Mouse (Mus musculus): ENCODE results near the gene Zdhhc19.

Gene Zdhhc19

GRCm38 (mm10) chr16:32516006-32516962 lies 20.2 kb downstream of the Zdhhc19 start:
- DNase-seq, result peak; percentile 77

- DNase-seq, result no peak
Measured at GRCm38 (mm10) chr16:32517785-32518481, 21.9 kb downstream of the Zdhhc19 start.

DNA sequence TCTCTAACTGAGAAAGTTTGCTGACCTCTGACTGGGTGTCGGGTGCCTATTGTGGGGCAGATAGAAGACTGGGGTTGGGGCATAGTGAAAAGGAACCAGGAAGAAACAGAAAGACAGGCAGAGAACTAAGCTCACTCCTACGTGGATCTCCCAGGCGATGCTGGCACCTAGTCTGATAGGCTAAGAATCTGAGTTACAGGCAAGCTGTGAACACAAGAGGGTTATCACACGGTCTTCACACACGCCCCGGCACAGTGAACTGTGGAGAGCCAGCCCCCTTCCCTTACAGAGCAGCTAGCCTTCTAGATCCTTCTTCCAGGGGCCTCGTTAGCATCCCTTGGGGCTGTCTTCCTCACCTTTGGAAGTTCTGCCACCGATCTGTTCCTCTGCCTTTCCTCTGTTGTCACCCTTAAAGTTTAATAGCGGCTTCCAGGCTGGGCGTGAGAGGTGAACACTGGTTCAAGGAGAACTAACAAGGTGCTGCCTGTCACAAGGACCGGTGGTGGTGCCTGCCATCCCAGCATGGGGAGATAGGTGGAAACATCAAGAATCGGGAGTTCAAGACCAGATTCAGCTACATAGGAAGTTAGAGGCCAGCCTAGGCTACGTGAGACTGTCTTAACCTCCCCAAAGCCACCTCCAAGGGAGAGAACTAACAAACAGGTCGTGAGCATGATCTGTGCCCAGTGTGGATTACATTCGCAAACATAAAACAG lies 23.7 kb downstream of the Zdhhc19 start:
- DNase-seq, result peak; percentile 51

DNA sequence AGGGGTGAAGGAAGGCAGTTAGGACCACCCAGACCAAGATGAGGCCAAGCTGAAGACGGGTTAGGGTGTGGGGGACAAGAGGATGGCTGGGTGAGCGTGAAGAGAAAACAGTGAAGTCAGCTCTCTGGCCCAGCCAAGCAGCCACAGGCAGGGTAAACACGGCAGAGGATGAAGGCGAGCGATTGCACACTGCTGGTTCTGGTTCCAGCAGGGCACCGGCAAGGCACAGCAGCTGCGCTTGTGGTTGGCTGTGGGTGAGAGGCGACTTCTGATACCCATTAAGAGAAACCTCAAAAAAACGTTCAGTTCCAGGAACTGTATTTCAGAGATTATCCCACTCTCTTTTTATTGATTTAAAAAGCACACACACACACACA lies 24.3 kb downstream of the Zdhhc19 start:
- peak; percentile 74 for DNase-seq

GRCm38 (mm10) chr16:32522578-32523194 lies 26.6 kb downstream of the Zdhhc19 start:
- peak; percentile 11 for DNase-seq

- DNase-seq, result peak; percentile 23
Measured at GRCm38 (mm10) chr16:32523462-32524243, 27.6 kb downstream of the Zdhhc19 start.

GRCm38 (mm10) chr16:32524244-32524615 lies 28.2 kb downstream of the Zdhhc19 start:
- DNase-seq, result peak; percentile 15

DNA sequence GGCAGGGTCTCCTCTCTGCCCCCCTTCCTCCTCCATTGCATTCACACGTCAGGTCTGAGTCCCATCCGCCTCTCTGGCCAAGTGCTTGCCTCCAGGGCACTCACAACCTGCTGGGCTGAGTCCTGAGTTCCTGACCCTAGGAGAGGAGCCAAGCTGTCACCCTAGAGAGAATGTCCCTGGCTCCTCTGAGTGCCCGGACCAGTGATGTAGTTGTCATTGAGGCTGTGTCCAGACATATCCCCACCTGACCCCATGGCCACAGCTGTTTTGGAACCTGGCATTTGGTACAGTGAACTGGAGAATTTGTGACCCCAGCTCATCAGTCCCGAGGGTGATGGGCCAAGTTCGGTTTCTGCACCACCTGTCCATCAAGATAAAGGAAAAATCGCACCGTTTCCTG lies 30.8 kb downstream of the Zdhhc19 start:
- DNase-seq, result peak; percentile 7

GRCm38 (mm10) chr16:32532878-32533826 lies 37.1 kb downstream of the Zdhhc19 start:
- no peak for DNase-seq

- no peak for DNase-seq
Measured at GRCm38 (mm10) chr16:32535157-32535751, 39.2 kb downstream of the Zdhhc19 start.

GRCm38 (mm10) chr16:32537867-32538660 lies 42.0 kb downstream of the Zdhhc19 start:
- DNase-seq, result no peak

DNA sequence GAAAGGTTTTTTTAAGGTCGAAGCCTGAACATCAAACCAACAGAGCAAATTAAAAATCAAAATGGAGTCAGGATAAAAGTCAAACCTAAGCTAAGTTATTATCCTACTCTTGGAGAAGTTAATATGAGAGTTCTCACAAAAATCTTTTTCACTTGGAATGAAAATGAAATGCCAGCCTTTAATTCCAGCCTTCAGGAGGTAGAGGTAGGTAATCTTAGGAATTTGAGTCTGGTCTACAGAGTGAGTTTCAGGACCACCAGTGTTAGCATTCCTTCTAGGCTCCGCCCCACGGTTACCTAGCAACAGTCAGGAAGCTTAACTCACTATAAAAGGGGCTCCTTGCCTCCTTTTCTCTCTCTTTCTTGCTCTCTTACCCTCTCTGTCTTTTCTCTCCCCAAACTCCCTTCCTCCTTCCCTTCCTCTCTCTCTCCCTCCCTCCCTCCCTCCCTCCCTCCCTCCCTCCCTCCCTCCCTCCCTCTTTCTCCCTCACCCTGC lies 42.7 kb downstream of the Zdhhc19 start:
- DNase-seq, result peak; percentile 71

DNA sequence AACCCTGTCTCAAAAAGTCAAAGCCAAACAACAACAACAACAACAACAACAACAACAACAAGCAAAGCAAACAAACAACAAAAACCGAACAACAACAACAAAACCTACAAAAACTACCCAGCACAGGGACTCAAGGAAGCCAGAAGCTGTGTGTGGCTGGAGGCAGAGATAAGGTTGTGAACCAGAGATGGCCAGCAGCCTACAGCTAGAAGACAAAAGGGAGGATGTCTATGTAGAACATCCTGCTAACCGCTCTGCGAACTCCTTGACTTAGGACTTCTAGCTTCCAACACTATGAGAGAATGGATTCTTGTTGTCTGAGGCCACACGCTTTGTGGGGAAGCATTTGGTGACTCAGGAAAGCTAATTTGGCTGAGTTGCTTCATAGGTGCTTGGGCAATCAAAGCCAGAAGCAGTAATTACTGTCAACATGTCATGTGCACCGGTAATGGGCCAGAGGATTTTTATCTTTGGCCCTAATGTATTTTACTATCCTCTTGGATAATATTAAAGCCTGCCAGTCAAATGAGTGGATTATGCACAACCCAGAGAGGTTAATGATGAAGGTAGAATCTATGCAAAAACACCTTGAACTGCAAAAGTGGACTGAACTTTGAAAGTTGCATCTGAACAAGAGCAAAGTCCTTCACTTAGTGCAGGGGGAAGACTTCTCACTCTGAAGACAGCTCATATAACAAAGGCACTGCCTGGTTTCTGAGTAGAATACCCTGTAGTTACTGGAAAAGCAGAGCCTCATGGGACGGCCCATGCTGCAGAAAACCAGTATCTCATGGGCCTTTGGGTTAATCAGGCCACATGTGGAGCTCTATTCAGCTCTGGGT lies 45.5 kb downstream of the Zdhhc19 start:
- DNase-seq, result no peak

DNA sequence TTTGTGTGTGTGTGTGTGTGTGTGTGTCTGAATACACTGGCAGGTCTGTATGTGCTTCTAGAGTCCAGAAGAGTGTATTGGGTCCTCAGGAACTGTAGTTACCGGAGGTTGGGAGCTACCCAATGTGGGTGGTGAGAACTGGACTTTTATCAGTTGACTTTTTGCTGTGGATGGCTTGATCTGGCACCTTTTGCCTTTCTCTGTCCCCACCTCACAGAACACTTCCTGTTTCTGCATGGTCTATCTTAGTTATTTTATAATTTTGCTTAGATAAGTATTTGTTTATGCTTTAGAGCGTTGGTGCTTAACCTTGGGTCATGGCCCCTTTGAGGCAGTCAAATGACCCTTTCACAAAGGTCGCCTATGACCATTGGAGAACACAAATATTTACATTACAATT lies 47.4 kb downstream of the Zdhhc19 start:
- DNase-seq, result no peak

DNA sequence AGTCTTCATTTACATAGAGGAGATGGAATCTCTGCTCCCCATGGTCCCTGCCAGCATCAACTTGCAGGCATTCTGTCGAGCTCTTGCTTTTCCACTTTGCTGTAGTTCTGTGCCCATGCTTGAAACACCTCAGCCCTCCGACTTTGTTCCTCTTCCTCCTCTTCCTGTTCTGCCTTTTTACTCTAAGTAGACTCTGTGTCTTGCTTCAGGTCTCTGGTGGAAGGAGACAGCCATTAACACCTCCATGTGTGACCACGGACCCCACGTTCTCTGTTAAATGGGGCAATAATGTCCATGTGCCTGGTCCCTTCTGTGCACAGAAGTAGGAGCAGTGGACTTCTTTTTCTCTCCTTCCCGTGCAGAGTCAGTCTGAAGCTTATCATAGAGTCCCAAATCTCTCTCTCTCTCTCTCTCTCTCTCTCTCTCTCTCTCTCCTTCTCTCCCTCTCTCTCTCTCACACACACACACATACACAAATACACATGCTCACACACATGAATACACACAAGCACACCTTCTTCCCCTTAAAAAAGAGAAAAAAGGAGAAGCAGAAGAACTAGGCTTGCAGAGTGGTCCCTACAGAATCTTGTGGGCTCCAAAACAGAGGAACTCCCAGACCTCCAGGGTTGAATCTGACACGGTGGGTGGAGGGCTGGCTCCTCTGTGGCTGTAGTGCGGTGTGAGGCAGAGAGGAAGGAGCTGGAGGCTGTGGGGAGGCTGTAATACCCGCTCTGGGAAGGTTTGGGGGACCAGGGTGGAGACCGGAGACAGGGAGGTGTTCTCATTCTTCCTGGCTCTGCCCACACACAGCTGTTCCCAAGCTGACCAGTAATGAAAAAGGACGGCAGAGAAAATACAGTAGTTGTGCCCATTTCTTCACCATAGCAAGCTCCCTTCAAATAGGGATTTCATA lies 51.3 kb downstream of the Zdhhc19 start:
- DNase-seq, result no peak

- DNase-seq, result no peak
Measured at GRCm38 (mm10) chr16:32550084-32550483, 54.0 kb downstream of the Zdhhc19 start.

DNA sequence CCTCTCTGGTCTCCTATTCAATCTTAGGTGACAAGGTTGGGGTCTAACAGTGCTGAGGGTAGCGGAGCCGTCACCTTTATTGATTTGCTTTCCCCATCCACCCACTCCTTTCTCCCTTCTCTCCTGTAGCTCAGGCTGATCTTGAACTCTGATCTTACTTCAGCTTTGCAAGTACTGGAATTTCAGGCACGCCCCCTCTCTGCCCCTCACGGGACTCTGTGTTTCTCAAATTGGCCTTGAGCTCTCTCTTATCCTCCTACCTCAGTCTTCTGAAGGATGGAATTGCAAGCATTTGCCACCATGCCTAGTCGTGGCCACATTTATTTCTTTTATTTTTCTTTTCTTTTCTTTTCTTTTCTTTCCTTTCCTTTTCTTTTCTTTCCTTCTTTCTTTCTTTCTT lies 54.4 kb downstream of the Zdhhc19 start:
- no peak for DNase-seq
